Mouse (Mus musculus) heart, postnatal 0 days (tissue): ENCODE data around the gene Afm.

Experiments
- CTCF ChIP-seq: IDR thresholded peaks from 2 replicates; pipeline ENCODE4 v1.5.1; 2016; ENCODE audit warnings: antibody characterized with exemption, control low read depth, low read depth
- EP300 ChIP-seq: IDR thresholded peaks from 2 replicates; pipeline ENCODE4 v1.6.1; 2016; ENCODE audit warnings: antibody characterized with exemption, low read depth

DNA sequence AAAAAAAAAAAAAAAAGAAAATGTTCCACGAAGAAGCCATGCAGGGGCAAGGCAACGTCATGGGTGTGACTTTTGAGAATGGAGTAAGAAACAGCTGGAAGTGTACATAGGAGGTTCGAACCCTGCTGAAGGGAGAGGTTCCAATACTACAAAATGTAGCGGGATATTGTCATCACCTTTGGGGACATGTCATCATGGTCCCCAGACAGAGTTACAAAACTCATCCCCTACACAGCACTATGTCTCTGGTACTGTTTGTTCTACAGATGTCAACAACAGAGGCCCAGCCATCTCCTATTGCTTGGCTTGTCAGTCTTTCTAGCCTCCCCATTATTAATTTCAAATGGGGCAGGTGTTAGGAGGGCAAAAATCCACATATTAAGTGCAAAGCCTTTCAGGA is 44.8 kb upstream of the Afm start:
- TF ChIP-seq CTCF (no peak), EP300 (no peak)
